Mouse (Mus musculus): ENCODE results near the gene Sart1.

Gene Sart1

DNA sequence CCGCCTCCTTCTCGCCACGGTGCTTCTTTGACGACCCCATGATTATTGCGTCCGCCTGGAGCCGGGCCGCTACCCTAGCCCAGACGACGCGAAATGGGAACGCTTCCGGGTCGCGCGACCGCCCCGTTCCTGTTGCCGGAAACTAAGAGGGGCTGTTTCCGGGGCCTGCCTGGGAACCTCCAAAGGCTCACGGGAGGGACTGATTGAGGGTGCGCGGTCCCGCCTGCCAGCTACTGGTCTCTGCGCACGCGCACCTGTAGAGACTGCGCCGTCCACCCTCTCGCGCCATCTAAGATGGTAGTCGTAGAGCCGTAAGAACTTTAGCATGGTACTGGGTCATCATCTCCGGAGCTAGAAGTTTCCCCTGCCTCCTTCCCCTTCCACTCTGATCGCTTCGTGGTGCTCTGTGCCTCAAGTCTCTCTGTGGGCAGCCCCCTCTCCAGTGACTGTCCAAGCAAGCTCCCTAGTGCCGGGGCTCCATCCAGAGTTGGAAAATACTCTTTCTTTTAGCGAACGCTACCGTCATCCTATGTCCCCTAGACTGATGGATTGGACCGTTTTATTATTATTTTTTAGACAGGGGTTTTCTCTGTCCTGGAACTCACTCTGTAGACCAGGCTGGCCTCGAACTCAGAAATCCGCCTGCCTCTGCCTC, at the start of gene Sart1:
Gene Sart1 (minus strand): TSS at position 116 of the 655 bp plus-strand sequence.
- peak; percentile 93 to 94 for DNase-seq

DNA sequence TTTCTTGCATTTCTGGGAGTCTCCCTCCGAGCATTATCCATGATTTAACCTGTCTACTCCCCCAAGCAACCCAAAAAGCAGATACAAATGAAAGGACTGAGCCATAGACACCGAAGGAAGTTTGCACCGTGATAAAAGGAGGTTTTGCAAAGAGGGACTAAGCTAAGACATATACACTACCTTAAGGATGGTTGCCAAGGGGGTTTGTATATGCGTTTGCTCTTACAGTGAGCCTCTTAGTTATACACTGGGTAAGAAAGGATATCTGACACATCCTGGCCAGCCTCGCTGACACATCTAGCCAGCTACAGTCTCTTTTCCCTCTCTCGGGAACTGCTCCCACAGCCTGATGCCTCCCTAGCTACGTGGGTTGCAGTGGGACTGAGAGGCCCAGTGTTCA, 45.4 kb upstream of the Sart1 start:
- DNase-seq: no peak

DNA sequence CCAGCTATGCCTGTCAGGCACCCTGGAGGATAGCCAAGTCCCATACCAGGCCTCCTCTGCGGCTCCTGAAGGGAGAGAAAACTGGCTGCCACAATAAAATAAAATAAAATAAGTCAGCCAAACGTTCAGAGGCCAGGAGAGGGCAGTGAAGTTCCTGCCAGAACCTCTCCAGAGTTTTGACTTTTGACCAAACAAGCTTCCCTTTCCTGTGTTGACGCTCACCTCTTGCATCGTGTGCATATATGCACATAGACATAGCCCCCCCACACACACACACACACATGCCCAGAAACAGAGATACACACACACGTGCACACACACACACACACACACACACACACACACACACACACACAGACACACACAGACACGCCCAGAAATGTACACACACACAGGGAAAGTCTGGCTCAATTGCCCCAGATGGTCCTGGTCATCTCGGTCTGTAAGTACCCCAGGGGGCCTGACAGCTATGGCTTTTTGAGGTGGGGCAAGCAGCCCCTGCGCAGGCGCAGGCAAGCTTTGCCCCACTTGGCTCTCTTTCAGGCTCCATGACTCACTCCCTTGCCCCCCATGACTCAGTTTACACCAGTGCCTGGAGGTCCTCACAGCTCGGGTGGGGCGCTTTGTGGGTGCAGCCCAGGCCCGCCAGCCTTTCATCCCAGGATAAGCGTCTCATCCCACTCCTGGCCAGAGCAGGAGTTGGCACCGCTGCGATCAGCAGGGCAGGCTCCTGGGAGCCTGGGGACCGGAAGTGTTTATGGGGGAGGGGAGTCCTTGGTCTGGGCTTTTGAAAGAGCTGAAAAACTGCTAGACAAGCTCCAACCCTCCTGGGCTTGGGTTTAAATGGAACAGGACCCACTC, 44.7 kb upstream of the Sart1 start:
- DNase-seq: peak; percentile 47 to 67

DNA sequence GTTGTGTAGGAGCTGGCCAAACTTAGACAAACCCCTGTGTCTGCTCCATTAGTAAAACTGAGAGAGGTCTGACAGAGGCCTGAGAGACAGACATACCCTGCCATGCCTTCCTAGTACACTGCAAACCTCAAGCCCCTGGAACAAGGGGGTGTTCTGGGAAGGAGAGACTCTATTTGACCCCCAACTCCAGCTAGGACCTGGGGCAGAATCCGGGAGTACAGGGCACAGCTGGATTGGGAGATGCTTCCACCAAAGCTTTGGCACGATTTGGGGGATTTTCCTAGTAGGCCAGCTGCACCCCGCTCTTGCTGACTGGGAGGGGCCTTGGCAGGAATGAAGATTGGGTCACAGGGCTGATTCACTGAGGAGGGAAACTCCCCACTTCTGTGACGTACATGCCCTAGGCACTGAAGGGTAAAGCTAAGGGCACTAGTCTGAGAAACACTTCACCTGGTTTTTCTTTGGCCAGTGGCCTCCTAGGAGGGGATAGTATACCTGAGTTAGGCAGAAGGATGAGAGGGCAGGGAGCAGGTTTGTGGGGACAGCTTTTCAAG, 43.5 kb upstream of the Sart1 start:
- no peak for DNase-seq

DNA sequence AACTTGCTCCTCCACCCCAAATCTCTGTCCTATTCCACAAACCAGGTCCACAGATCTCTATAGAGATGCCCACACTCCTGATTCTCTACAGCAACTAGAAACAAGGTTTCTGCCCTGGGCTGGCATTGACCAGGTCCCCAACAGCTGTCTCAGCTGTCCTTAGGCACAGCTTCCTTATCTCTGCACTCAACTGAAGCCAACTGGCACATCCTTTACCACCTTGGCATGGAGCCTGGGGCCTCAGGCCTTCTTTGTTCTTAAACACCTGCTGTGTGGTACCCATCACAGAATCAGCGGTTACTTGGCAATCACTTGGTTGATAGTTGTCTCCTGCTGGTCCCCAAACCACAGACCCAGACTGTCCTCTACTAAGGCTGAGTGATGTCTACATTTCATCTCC, 41.9 kb upstream of the Sart1 start:
- no peak for DNase-seq

DNA sequence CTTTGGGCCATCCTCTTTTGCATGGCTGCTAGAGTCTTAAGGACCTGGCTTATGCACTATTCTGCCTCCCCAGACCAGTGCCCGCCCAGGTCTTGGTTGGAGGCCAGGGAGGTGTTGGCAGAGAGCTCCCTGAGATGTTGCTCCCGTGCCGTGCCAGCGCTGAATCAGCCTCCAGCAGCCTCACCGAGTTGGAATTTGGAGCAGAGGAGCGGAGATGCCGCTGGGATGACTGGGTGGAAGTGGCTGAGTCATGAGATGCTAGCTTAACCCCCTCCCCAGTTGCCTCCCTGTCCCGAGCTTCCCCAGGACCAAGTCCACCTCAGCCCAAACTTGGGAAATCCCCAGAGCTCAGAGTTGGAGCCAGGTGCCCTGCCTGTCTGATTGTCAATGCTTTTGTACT, 41.3 kb upstream of the Sart1 start:
- DNase-seq: no peak

DNA sequence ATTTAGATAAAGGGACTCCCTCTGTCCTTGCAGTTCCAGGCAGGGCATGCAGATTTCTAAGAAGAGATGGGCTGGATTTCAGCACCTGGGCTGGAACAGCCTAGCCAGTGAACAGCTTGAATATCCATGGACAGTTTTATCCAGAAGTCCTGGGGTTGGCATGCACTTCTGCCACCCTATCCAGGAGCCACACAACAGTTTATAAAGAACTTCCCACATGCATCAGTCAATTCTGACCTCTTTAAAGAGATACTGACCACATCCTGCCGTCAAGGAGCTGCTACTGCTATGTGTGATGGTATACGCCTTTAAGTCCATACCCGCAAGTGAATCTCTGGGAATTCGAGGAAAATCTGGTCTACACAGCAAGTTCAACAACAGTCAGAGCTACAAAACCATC, 40.7 kb upstream of the Sart1 start:
- DNase-seq: no peak

DNA sequence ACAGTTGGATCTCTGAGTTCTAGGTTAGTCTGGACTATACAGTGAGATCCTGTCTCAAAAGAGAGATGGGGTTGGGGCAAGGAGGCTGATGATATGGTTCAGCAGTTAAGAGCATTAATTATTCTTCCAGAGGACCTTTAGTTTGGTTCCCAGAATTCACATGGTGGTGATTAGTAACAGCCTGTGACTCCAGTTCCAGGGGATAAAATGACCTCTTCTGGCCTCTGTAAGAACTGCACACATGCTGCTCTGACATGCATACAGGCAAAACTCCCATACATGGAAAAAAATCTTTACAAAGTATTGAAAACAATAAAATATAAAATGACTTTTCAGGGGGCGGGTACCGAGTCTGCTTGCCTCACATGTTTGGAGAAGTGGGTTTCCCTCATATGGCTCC, 39.6 kb upstream of the Sart1 start:
- DNase-seq: no peak

DNA sequence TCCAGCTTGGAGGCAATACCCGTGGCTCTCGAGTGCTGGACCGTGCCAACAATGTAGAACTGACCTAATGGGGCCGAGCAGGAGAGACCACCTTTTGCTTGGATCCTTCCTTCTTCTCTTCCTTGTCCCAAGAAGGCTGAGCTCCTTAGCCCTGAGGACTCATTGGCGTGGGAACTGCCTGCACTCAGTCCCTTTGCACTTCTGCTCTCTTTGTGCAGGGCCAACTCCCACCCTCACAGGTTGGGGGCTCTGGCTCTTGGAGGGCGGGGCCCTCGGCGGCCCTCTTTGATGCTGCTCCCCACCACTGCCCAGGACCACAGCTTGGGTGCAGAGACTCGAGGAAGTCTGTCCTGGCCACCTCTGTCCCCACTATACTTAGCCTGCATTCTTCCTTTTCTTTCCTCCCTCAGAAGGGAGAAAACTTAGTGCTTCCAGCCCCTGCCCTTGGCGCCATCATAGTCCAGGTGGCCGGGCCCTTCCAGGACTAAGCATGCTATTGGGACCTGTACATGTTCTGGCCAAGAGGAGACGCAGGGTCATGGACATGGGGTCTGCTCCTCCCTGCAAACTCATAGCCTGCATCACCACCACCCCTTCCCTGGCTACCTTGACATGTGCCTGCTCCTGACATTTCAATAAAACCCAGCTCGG, 38.3 kb upstream of the Sart1 start:
- DNase-seq: no peak

DNA sequence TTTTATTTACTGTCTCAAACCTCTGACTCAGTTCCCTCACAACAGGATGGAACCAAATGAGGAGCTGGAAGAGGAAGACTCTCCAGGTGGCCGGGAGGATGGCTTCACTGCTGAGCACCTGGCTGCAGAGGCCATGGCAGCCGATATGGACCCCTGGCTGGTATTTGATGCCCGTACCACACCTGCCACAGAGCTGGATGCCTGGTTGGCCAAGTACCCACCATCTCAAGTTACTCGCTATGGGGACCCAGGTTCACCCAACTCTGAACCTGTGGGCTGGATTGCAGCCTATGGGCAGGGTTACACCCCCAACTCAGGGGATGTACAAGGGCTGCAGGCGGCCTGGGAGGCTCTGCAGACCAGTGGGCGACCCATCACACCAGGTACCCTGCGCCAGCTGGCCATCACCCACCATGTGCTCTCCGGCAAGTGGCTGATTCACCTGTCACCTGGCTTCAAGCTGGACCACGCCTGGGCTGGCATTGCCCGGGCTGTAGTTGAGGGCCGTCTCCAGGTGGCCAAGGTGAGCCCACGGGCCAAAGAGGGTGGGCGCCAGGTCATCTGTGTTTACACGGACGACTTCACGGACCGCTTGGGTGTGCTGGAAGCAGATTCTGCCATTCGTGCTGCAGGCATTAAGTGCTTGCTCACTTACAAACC, 37.5 kb upstream of the Sart1 start:
- DNase-seq: no peak

DNA sequence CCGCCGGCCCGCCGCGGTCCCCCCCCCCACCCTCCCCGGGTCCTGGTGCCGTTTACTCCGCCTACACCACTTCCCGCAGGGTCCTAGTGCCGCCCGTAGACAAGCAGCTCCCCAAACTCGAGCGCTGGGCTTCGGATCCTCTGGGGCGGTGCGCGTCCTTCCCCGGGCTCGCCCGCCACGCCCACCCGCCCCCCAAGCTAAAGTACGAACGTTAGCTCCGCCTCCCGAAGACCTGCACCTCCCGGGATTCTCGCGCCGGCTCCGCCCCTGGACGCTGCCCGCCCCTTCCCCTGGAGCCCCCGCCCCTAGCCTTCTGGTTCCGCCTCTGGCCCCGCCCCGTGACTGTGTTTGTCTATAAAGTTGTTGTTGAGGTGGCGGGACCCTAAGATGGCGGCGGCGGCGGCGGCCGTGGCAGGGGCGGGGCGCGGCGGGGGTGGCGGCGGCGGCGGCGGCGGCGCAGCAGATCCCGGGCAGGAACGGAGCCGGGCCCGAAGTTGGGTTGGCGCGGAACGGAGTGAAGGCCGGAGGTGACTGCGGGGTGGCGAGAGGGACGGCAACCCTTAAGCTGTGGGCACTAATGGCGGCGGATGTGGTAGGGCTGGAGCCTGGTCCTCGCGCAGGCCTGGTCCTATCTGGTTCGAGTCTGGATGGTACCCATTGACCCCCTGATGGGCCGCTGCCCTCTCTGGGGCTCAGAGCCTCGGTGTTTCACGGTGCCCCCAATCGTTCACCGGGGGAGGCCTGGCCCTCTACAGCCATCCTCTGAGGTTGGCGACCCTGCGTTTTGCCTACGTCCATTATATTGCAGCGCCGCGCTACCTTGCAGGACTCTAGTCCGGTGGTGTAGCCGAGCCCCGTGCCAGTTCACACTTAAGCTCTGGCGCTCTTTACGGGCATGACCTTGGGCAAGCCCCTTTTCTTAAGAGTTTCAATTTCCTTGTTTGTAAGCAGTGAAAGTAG, 36.6 kb upstream of the Sart1 start, which contains the start of the genes Drap1 and AI837181:
Gene Drap1 (minus strand): TSS at position 198 of the 960 bp plus-strand sequence.
Gene AI837181 (plus strand): TSS at position 363 of the 960 bp plus-strand sequence.
- peak; percentile 86 to 90 for DNase-seq

DNA sequence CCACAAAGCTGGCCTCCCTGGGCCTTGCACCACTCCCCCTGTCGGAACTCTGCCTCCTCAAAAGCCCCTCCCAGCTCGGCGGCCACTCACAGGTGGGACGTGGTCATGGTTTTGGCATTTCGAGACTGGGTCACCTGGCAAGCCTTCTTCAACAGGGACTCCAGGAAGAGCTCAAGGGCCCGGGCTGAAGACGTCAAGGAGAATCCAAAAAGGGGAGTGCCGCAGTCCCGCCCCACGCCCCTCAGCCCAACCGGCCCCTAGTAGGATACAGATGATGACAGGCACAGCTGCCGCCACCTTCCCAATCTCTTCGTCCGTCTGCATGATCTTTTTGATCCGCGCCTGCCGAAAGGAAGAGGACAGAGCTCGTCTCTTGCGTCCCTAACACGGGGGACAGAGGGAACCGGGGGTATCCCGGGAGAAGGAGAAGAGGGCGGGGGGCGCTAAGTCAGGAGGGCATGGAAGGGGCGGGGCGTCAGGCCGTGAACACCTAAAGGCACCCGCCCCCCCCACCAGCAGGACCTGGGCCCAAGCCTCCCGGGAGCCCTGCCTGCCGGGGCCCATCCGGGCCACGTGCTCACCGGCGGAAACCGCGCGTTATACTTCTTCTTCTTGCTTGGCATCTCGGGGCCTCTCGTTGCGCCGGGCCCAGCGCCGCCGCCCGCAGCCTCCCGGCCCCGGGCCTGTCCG, 35.7 kb upstream of the Sart1 start:
- DNase-seq: peak; percentile 72 to 77

DNA sequence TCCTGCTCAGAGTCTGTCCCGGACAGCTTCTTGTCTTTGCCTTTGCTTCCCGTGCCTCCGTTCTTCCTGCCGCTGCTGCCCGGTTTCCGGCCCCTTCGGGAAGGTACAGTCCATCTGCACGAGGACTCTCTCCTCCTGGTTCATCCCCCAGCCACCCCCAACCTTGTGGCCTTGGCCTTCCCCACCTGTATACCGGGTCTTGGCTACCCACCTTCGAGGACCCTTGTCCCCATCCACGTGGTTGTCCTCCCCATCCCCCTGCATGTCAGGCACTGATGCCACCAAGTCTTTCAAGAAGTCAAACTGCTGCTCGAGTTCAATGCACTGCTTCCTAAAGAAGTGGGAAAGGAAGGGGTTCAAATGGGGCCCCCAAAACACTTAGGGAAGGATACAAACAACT, 35.1 kb upstream of the Sart1 start:
- no peak for DNase-seq

DNA sequence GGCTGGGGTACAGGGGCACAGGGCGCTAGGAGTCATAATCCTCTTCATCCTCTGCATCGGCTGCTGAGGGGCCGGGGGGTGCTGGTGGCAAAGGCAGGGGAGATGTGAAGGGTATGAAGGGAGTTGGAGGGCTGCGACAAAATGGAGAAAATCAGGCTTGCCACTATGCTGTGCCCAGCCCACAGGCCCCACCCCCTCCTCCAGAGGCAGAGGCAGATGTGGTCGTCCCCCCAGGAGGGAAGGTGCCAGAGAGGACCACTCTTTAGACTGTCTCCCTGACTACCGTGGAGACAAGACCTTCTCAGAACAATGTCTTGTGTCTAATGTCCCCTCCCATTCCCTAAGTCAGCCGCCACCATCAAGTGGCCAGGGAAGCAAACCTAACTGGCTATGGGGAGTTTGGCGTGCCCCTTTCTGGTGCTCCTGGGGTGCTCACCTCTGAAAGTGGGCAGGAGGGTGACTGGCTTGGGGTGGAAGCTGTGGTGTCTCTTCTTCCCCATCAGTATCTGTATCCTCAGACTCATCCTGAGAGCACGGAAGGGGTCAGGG, 34.5 kb upstream of the Sart1 start:
- no peak for DNase-seq

DNA sequence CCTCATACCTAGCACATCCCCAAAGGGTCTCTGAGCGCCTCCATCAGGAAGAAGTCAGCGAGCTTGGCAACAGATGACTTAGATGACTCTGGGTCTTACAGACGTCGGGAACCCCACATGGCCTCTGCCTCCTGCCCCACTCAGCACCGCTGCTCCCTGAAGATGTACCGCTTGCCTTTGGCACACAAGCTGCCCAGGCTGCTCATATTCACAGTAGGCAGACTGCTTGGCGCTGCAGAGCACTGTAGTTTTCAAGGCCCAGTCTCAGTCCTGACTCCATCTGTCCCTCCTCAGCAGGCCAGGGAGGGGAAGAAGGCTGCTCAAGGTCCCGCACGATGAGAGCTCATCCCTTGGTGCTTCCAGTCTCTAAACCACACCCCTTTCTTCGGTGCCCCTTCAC, 33.8 kb upstream of the Sart1 start:
- DNase-seq: no peak

DNA sequence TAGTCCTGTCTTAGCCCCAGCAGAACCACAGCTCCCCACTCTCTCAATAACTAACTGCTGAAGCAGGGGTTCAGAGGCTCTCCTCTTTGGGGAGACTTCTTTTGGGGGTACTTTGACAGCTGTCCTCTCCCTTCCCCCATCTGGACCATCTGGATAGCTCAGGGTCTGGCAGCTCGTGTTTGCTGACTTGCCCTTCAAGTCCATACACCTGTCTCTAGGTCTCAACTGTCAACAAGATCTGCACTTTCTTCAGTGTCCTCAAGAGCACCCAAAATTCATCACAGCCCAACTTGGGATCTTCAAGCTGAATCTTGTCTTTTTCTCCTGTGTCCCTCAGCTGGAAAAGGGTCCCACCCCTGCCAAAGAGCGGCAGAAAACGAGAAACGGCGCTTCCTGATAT, 33.3 kb upstream of the Sart1 start:
- DNase-seq: no peak

DNA sequence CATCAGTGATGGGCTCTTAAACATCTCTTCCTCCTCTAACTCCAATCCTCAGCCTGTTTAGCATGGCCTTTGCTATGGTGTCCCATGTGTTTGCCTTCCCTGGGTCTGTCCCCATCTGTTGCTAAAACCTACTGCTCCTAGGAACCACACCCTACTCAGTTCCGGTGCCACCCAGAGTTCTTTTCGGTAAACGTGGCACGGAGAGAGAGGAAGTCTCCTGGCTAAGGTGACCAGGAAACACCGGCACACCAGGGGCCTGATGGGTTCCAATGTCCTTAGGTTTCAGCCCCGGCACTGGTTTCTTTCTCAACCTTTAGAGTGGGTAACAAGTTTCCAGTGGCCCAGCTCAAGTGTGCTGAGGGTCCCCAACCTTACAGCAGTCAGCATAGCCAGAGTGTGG, 32.1 kb upstream of the Sart1 start:
- no peak for DNase-seq

DNA sequence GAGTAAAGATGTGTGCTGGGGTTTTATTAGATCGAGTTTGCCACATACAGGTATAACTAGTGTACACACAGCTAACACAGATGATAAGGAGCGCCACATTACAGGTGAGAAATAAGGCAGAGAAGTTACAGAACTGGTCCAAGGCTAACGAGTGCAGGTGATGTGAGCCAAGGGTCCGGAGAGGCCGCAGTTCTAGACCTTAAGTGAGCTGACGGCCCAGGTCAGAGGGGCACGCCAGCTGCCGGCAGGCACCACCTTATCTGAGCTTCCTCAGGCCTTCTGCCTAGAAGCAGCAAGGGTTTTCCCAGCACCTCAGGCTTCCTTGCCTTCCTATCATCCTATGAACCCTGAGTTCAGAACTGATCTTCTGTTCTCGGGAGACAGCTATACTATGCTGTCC, 31.1 kb upstream of the Sart1 start:
- DNase-seq: no peak

DNA sequence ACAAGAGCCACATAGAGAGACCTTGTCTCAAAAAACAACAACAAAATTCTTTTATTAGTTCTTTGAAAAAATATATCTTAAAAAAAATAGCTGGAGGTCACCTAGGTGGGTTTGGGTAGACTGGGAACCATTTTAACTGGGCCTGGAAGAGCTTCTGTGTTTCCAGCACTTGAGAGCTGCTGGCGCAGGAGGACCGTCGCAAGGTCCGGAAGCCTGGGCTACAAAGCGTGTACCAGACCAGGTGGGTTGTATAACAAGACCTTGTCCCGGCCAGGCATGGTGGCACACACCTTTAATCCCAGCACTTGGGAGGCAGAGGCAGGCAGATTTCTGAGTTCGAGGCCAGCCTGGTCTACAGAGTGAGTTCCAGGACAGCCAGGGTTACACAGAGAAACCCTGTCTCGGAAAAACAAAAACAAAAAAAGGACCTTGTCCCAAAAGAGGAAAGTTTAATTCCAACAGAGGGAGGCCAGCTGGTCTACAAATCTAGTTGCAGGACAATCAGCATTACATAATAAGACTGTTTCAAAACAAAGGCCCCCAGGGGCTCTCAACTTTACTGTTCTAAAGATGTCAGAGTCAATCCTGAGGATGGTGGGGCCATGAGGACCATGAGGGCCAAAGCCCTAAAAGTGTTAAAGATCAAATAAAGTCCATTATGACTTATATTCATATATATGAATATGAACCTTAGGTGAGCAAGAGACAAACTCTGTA, 30.4 kb upstream of the Sart1 start:
- no peak for DNase-seq

DNA sequence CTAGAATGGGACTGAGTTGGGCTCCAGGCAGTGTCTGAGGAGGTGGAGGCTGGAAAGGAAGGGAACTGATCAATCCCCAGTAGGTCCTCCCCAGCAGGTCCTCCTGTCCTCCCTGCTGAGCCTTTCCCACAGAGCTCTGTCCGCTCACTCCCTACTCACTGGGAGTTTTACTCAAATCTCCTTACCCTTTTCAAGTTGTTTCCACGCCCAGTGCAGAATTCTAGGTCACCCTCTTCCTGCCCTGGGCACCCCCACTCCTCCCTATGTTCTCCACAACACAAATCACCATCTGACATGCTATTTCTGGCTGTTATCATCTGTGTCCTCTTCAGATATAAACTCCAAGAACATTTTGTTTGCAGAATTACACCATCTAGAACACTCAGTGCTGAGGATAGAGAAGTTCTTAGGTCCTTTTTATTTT, 26.0 kb upstream of the Sart1 start:
- DNase-seq: no peak

All from thymus, adult 18-20 months (tissue).